Mouse (Mus musculus) kidney, adult 2 months (tissue): ENCODE data around the gene Tmem253. TPM values are rescaled to one million over a fixed set of nuclear protein-coding genes. Genes with fewer than 3 reads are reported as not detected.

Experiments used
- DNase-seq: peaks from one replicate; pipeline ENCODE4 v3.0.0; 2021
- H3K27ac ChIP-seq: fragments of 200-500 bp; 2 replicates; pipeline ENCODE4 v1.5.1; 2012; ENCODE audit warnings: low read depth, low read length, control low read depth, inconsistent platforms; ENCODE audit not compliant: insufficient read depth
- H3K27me3 ChIP-seq: fragments of 200-500 bp; replicated peaks from 2 replicates; pipeline ENCODE4 v1.6.1; 2012; ENCODE audit warnings: mild to moderate bottlenecking, moderate library complexity, low read length, inconsistent platforms; ENCODE audit not compliant: control insufficient read depth, insufficient read depth
- H3K36me3 ChIP-seq: fragments of 200-500 bp; 2 replicates; pipeline ENCODE4 v1.6.1; 2012; ENCODE audit warnings: mild to moderate bottlenecking, moderate library complexity, low read length, inconsistent platforms; ENCODE audit not compliant: control insufficient read depth, insufficient read depth
- H3K4me1 ChIP-seq: fragments of 200-500 bp; 2 replicates; pipeline ENCODE4 v1.6.1; 2011; ENCODE audit warnings: low read length; ENCODE audit not compliant: control insufficient read depth, insufficient read depth
- H3K4me3 ChIP-seq: fragments of 200-500 bp; 2 replicates; pipeline ENCODE4 v1.5.1; 2011; ENCODE audit warnings: mild to moderate bottlenecking, low read depth, low read length, control low read depth; ENCODE audit not compliant: insufficient read depth
- CTCF ChIP-seq: fragments of 200-500 bp; conservative IDR thresholded peaks from 2 replicates; pipeline ENCODE4 v1.5.1; 2011; ENCODE audit warnings: low read depth, mild to moderate bottlenecking, control low read depth, low read length, moderate library complexity, mixed read lengths; ENCODE audit not compliant: insufficient read depth, insufficient read length
- POLR2A ChIP-seq: fragments of 200-500 bp; IDR thresholded peaks from one replicate; pipeline ENCODE4 v1.6.1; 2011; ENCODE audit warnings: low read depth, low read length, control low read depth
- WGBS: fragments of 180-500 bp; shearing (Covaris S2); methylation state at CpG from one replicate; pipeline ENCODE4 v1.1.7; 2018; 5-methylcytosine and 5-hydroxymethylcytosine counted together
- polyA plus RNA-seq: library from polyadenylated mRNA; depleted of rRNA; stranded (reverse); fragments of >200 nt; gene quantifications from 2 replicates; pipeline ENCODE4 v1.2.3, GENCODE M21; 2012; rRNA removed

Gene Tmem253
- polyA plus RNA-seq: 2.4 and 2.5 TPM in 2 replicates

DNA sequence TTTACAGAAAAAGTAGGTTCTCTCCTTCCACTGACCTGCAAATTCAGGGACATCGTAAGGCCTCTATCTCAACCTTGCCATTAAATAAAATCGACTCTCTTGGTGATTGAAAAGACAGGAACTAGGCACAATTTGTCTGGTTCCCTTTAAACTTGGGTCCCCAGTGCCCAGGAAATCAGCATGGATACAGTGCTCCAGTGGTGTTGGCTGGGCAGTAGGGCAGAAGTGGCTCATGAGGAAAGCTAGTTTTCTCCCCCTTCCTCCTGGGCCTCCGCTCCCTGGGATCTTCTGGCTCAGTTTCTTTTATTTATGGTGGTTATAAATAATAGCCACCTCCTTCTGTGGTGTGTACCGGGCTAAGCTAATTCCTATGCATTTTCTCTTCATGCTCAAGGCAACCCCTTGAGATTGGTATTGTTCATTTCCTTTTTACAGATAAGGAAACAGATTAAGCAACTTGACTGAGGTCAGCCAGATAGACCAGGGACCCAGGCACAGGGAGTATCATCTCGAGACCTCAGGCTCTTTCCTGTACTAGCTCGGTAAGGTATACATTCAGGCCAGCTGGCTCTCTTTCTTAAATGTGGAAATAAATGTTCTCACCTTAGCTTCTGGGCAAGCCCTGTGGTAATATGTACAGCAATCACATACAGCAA lies at the start of gene Tmem253:
Gene Tmem253, plus strand, starts transcription at position 214 of the 656 bp plus-strand sequence.
- DNase-seq: no peak
- Histone ChIP-seq H3K4me3 (peak within 1 kb of the TSS; percentile 84), H3K27me3 (no peaks in the 10 kb centered on the region), H3K36me3 (no peaks in the 10 kb centered on the region), H3K27ac (peak within 1 kb of the TSS; percentile 44), H3K4me1 (peaks cover 30% of the 10 kb centered on the region)
- no peak for TF ChIP-seq POLR2A
- no peak for TF ChIP-seq CTCF
- 17% methylated on average over 6 of the region's 6 CpGs for WGBS

DNA sequence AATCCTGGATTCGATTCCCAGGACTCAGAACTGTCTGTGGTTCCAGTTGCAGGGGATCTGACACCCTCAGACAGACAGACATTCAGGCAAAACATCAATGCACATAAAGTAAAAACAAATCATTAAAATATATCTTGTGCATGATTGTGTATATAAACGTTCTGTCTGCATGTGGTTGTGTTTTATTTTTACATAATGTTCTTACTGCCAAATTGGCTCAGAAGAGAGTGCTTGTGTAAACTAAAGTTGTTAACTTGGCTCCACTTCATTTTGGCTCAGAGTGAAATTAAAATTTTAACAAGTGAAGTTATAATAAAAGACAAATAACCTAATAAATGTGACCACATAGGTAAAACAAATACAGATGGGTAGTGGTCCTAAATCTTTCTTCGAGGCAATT lies 48.1 kb upstream of the Tmem253 start:
- Histone ChIP-seq H3K4me1 (no peaks in the 10 kb centered on the region), H3K4me3 (no peak overlapping the region), H3K36me3 (no peaks in the 10 kb centered on the region), H3K27ac (no peak overlapping the region), H3K27me3 (no peaks in the 10 kb centered on the region)
- DNase-seq: no peak
- WGBS: 75% methylated on average over 3 of the region's 3 CpGs
- TF ChIP-seq CTCF (no peak), POLR2A (no peak)

DNA sequence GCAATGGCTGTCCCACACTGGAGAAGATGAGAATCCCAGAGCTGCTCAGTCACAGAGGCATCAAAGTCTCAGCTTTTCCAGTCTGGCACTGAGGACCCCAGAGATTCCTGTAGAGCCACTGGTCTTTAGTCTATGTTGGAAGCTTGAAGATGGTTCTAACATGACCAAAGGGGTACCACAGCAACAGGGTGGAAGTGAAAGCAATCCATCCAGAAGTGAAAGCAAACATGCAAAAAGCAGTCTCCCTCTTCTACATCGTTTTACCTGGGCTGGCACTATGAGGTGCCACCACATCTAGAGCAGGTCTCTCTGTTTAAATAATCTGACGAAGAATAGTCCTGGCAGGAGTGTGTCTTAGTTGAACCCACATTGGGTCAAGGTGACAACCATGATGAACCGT lies 36.2 kb upstream of the Tmem253 start:
- no peak for DNase-seq
- no peak overlapping the region for H3K4me3 ChIP-seq
- WGBS: 88% methylated on average over 3 of the region's 3 CpGs
- TF ChIP-seq POLR2A (no peak), CTCF (no peak)
- no peaks in the 10 kb centered on the region for H3K36me3 ChIP-seq
- H3K27ac ChIP-seq: no peak overlapping the region
- H3K27me3 ChIP-seq: no peaks in the 10 kb centered on the region
- H3K4me1 ChIP-seq: no peaks in the 10 kb centered on the region

DNA sequence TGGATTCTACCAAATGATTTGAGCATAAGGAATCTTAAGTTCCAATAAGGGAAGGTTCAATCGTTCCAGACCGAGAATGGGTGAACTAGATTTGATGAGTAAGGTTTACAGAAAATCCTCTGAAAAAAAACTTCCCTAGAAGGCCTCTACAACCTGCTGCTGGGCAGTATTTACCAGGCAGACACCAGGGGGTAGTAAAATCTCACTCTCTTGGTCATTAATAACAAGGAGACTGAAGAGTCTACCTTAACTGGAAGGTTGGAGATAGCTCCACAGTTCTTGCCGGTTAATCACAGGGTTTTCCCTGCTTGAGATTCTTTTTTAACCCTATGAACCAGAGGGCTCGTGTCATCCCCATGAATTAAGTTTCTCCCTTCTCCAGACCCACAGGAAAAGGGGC lies 32.2 kb upstream of the Tmem253 start:
- WGBS: 67% methylated on average over 4 of the region's 4 CpGs
- TF ChIP-seq CTCF: no peak
- no peak for TF ChIP-seq POLR2A
- DNase-seq: no peak
- no peaks in the 10 kb centered on the region for H3K4me1 ChIP-seq
- H3K36me3 ChIP-seq: no peaks in the 10 kb centered on the region
- no peak overlapping the region for H3K27ac ChIP-seq
- H3K4me3 ChIP-seq: no peak overlapping the region
- H3K27me3 ChIP-seq: no peaks in the 10 kb centered on the region

DNA sequence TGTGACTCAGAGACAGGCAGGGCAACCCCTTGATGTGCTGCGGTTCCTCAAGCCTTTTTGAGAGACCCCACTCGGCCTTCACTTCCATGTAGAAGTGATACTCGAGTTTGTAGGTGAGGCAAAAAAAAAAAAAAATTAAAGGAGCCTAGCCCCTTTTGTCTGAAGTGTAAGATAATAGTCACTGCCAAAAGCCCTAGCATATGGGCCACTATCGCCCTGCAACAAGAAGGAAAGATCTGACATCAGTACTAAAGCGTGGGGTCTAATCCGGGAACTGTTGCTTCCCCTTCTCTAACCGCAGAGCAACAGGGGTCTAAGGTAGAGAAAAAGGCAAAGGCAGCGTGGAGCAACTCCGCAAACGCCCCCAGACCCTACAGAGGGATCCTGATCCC lies 31.6 kb upstream of the Tmem253 start:
- H3K4me1 ChIP-seq: no peaks in the 10 kb centered on the region
- 62% methylated on average over 10 of the region's 10 CpGs for WGBS
- no peak overlapping the region for H3K27ac ChIP-seq
- H3K27me3 ChIP-seq: no peaks in the 10 kb centered on the region
- H3K4me3 ChIP-seq: 0 out of 2 replicates have a peak overlapping the region, but pooled peaks have one; percentile 80
- H3K36me3 ChIP-seq: no peaks in the 10 kb centered on the region
- no peak for DNase-seq
- no peak for TF ChIP-seq POLR2A
- TF ChIP-seq CTCF: no peak

DNA sequence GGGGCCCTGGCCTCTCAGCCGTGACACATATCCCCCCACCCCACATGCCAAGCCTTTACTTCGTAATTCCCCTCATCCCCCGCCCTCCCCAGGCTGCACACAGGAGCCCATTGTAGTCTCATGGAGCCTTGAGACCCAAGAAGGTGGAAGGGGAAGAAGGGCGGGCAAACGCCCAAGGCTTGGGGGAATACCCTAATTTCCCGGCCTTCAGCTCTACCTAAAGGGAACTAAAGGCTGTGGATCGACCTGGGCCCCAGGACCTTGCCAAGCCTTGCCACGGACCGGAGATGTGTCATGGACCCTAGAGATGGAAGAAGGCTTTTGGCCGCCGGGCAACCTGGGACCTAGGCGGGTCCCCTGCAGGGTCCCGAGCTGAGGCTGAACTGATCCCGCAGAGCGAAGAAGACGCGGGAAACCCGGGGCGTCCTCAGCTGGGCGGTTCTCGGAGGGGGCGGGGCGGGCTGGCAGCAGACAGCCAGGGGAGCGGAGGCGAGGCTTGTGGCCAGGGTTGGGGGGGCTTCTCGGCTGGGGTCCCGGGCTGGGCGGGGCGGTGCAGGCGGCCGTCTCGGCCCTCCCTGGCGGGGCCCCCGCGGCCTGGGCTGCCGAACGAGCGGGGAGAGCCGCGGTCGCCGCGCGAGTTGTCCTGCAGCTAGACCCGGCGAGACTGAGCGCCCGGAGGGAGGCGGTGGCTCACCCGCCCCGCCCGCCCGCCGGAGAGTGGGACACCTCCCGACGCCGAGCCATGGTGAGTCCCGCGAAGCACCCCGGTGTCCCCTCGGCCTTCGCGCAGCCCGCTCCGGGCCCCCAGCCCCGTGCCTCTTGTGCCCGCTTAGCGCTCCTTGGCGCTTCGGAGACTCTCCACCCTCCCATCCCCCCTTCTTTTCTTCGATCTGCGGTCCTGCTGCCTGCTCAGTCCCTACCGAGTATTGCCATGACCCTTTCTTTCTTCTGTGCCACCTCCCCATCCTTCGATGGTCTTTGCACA lies 30.9 kb upstream of the Tmem253 start, which contains the start of gene Arhgef40:
Gene Arhgef40, plus strand, starts transcription at position 473 of the 985 bp plus-strand sequence.
- Histone ChIP-seq H3K27me3 (no peaks in the 10 kb centered on the region), H3K4me1 (no peaks in the 10 kb centered on the region), H3K4me3 (peak within 1 kb of the TSS; percentile 80), H3K36me3 (no peaks in the 10 kb centered on the region), H3K27ac (peak within 1 kb of the TSS; percentile 66)
- 1% methylated on average over 72 of the region's 74 CpGs for WGBS
- TF ChIP-seq CTCF: no peak
- no peak for TF ChIP-seq POLR2A
- DNase-seq: peak; percentile 83
